Mouse (Mus musculus) left cerebral cortex, adult 8-10 months (tissue): ENCODE measurements around the gene Gpat3. TPM values are rescaled to one million over a fixed set of nuclear protein-coding genes. Genes with fewer than 3 reads are reported as not detected.
A peak's percentile ranks its signal among the peaks of the same experiment; 100 is the strongest.

Experiments used
- DNase-seq, 2 experiments: peaks; one replicate each; pipeline ENCODE4 v3.0.0; 2022; ENCODE audit warnings: low spot score in 2 of 2
- total RNA-seq, 4 experiments: library from RNA; stranded (reverse); gene quantifications; 2 replicates each; pipeline ENCODE4 v1.2.4; 2022

Gpat3 gene
- total RNA-seq, 4 experiments from 2014 or later, result 5.2 to 7.0 (median 5.8) TPM

DNA sequence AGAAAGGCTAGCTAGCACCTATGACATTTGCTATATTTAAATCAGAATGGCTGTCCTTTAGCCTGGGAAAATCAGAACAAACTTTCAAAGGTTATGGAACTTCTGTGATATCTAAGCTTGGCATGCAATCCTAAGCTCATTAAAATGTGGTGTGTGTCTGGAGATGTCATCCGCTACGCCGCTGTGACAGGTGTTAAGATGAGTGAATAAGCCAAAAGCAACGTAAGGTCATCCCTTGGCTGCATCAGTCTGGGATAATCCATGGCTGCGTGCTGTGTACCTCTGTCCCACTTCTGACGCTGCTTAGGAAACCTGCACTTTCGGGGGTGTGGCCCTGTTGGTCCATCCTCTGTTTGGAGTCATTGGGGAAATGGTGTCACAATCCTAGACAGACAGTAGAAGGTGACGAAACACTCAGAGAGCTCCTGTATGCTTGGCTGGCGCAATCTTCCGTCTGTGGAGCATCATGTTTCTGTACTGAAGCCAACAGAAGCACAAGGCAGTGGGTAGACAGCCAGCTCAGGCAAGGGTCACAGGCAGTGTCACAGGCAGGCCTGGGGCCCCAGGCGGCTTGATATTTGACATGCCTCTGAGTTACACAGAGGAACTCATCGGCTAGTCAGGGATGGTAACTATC lies 15.0 kb downstream of the Gpat3 start:
- no peak for DNase-seq

DNA sequence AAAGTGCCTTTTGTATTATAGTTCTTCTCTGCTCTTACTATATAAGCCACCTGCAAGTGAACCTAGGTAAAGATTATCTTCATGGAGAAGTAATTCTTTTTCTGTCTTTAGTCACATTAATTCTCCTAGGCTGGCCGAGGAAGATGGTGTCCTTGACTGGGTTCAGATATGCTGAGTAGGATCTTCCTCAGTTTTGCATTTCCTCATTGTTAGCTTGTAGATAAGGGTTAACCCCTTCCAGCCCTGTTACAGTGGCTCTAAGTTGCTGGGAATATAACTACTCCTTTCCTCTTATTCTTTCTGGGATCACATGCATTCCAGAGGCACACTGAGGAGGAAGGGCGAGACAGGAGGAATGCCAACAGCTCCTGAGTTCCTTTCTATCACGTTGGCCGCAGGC lies 15.6 kb downstream of the Gpat3 start:
- no peak for DNase-seq

DNA sequence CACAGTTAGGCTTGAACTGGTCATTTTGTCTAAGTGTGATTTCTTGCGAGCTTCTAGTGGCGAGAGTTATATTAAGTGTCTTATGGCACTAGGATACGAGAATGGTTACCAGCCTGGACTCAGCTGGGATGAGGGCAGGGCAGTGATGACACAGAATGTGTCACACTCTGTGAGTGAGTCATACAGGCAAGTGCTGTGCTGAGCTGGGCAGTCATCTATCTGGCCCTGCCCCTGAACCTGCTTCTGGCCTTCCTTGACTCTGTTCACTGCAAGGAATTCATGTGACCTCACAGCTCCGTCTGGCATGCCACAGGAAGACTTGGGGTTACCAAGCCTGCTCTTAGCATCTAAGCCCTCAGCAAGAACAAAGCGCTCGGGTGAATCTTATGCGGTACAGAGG lies 16.3 kb downstream of the Gpat3 start:
- DNase-seq, result no peak

DNA sequence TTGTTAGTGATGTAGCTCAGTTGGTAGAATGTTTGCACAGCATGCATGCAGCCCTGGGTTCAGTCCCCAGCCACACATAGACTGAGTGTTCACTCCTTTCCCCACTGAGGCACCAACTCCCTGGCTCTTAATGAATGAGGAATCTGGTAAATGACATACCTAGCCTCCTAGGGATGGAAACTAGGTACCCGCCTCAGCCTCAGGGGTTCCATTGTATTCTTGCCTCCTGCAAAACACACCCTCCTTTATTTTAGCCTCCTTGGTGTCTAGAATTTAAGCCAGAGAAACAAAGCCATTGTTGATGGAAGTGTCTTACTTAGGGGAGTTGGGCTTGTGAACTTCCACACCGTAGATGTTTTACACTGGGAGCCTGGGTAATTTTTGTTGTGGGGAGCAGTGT lies 17.6 kb downstream of the Gpat3 start:
- DNase-seq, result no peak

DNA sequence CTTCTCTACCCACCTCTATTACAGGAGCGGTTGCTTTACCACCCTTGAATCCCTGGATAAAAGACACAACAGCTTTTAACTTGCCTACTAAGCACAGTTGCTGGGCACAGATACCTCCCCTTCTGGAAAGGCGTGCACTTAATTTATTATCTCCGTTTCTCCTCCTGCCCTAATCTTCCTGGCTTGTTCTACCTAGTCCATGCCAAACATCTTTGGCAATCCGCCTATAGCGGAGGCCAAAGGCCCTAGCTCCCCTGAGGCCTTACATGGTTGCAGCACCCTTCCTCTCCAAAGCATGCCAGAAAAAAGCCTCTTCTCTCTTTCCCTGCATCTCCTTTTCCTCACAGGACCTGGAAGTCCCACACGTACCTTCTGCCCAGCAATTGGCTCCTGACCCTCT lies 18.9 kb downstream of the Gpat3 start:
- DNase-seq, result no peak

GRCm38 (mm10) chr5:100866183-100866582 lies 20.7 kb downstream of the Gpat3 start:
- no peak for DNase-seq

GRCm38 (mm10) chr5:100869197-100869895 lies 23.8 kb downstream of the Gpat3 start:
- DNase-seq, result no peak

- no peak for DNase-seq
Observed at GRCm38 (mm10) chr5:100871987-100872386, 26.5 kb downstream of the Gpat3 start.

DNA sequence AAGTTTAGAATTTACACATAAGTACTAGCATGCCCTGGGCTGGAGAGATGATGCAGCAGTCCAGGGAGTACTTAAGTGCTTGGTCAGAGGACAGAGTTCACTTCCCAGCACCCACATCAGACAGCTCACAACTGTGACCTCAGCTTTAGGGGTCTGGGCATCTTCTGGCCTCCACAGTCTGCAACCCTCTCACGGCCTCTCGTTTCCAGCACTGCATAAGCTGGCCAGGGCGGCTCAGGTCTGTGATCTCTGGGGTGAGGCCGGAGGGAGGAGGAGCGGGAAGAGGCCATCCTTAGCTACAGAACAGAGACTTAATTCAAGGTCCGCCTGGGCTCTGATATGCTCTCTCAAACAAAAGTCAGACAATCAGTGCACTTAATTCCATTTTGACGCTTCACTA lies 29.2 kb downstream of the Gpat3 start:
- DNase-seq, result no peak

GRCm38 (mm10) chr5:100875180-100875579 lies 29.7 kb downstream of the Gpat3 start:
- DNase-seq, result no peak

GRCm38 (mm10) chr5:100877021-100877420 lies 31.5 kb downstream of the Gpat3 start:
- DNase-seq, result no peak

DNA sequence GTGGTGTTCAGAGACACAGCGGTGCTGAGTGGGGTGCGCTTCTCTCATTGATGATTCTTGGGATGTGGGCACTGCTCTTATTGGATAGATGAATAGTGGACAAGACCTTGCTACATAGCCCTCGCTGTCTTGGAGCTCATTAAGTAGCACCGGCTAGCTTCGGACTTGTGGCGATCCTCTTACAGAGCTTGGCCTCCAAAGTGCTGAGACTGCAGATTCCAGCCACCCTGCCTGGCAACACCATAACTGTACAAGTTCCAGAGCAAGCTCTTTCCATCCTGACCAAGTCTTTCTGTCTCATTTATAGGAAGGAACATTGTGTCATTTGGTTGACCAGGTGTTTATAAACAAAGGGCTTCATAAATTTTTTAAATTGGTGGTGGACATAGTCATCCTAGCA lies 39.7 kb downstream of the Gpat3 start:
- DNase-seq, result no peak

GRCm38 (mm10) chr5:100886331-100886988 lies 40.9 kb downstream of the Gpat3 start:
- DNase-seq, result no peak

DNA sequence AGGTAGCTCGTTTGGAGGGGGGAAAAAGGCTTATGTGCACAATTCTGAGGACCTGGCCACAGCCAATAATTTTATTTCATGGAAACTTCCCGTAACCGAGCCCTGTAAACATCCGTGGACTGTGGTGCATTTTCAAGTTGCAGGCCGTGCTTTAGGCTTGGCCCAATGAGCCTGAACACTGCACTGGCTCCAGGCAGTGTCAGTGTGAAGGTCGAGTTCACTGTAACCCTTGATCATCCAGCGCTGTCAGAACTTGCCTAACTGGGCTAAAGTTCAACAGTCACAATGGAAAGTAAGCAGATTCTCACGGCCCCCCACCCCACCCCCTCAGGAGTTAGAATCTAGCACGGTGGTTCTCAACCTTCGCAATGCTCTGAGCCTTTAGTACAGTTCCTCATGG lies 50.7 kb downstream of the Gpat3 start:
- no peak for DNase-seq

GRCm38 (mm10) chr5:100899745-100900489 lies 54.4 kb downstream of the Gpat3 start:
- DNase-seq, result no peak

GRCm38 (mm10) chr5:100901046-100901445 lies 55.5 kb downstream of the Gpat3 start:
- no peak for DNase-seq

DNA sequence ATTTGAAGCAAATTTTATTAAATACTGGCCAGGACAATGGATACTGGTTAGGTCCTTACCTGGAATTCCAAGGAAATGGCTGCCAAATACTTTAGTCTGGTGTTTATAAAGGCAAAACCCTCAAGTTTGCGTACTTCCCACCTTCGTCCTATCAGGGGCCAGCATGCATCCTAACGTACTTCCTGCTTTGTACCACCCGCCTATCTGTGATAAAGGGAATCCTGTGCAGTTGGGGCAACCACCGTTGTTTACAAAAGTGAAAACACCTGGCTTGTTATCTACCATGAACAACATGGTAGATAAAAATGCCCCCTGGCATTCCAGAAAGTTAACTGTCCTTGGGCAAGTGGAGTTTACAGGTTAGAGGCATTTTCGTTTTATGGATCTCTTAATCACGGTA lies 63.0 kb downstream of the Gpat3 start:
- DNase-seq, result no peak

GRCm38 (mm10) chr5:100908901-100909300 lies 63.4 kb downstream of the Gpat3 start:
- no peak for DNase-seq

DNA sequence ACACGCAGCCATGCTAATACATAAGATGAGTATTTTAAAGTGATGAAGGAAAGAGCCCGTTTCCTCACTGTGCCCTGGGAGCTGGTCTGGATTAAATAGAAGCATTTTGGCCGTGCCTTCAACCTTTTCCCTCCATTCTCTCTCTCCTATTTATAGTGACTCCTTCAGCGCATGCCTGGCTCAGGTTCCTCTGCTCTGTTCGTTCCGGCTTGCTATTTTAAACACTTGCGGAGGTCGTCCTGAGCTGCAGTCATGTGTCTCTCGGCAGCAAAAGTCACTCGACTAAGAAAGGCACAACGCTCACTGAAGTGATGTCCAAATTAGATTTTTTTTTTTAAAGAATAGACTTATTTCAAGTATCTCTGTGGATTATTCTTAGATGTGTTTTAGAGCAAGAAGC lies 64.2 kb downstream of the Gpat3 start:
- DNase-seq, result peak; percentile 15 to 22

DNA sequence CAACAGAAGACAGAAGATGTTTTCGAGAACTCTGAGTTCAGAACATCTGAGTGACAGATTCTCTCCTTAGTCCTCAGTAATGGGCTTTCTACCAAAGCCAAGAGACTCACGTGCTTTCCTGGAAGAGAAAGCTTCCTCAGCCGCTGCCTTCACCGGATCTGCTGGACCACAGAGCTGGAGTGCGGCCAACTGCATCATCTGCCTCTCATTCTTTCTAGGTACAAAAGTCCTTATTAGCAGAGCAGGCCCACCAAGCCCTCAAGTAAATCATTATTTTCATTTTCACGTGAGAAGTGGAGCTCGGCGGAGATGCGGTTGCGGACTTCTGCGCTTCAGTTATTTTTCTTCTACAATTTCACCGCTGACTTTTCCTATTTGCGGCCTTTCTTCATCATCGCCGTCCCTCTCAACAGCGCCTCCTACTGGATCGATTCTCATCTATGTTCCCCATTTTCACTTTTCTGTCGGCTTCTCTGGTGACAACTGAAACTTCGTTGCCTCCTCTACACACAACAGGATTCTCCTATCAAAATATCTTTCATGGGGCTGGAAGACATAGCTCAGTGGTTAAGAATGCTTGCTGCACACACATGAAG lies 66.1 kb downstream of the Gpat3 start:
- no peak for DNase-seq

- DNase-seq, result no peak
Observed at GRCm38 (mm10) chr5:100912366-100912765, 66.9 kb downstream of the Gpat3 start.

DNA sequence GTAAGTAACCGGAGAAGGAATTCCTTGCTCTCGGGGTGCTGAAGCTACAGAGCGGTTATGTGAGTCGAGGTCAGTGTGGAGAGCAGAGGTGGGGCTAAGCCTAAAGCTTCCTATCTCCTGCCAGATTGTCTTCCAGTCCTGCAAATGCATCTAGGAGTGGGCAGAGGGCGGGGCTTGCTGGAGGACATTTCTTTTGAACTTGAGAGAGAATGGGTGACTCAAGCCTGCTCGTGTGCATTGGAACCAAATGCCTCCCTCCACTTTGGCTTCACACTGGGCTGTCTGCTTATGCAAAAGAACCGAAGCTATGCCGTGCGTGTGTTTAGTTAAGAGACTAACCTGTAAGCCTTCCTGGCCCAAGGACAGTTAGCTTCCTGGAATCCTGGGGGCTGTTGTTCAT lies 67.8 kb downstream of the Gpat3 start:
- no peak for DNase-seq
